Mouse (Mus musculus): ENCODE data around the gene Apc2.
A peak's percentile ranks its signal among the peaks of the same experiment; 100 is the strongest.

Apc2 gene

DNA sequence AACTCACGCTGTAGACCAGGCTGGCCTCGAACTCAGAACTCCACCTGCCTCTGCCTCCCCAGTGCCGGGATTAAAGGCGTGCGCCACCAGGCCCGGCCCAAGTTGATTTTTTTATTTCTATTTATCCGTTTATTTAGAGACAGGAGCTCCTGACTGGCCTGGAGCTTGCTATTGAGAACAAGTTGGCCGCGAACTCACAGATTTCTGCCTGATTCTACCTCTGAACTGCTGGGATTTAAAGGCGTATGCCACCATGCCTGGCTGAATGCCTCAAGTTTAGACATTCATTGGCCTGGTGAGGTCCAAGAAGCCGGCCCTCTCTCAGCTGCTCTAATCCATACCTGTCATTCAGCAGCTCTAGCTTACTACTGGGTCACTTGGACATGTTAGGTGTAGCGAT is 33.6 kb upstream of the Apc2 start:
- DNase-seq (ENCODE audit: extremely low read depth, insufficient read length, low spot score): no peak

DNA sequence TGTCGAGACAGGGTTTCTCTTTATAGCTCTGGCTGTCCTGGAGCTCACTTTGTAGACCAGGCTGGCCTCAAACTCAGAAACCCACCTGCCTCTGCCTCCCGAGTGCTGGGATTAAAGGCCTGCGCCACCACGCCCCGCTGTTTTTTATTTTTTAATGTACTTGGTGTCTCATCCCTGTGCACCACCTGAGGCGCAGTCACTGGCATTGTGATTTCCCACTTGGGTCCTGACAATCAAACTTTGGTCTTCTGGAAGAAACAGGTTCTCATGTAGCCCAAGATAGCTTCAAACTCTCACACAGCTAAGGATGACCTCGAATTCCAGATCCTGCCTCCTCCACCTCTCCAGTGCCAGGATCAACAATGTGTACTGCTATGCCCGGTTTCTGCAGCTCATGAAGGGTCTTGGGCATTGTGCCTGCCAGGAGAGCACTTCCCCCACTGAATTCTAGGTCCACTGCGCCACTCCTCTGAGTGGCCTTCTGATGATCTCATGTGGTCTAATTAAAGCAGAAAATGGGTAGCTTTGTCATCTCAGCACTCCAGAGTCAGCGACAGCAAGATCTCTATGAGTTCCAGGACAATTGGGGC is 32.9 kb upstream of the Apc2 start:
- DNase-seq (ENCODE audit: extremely low read depth, insufficient read length, low spot score): no peak

DNA sequence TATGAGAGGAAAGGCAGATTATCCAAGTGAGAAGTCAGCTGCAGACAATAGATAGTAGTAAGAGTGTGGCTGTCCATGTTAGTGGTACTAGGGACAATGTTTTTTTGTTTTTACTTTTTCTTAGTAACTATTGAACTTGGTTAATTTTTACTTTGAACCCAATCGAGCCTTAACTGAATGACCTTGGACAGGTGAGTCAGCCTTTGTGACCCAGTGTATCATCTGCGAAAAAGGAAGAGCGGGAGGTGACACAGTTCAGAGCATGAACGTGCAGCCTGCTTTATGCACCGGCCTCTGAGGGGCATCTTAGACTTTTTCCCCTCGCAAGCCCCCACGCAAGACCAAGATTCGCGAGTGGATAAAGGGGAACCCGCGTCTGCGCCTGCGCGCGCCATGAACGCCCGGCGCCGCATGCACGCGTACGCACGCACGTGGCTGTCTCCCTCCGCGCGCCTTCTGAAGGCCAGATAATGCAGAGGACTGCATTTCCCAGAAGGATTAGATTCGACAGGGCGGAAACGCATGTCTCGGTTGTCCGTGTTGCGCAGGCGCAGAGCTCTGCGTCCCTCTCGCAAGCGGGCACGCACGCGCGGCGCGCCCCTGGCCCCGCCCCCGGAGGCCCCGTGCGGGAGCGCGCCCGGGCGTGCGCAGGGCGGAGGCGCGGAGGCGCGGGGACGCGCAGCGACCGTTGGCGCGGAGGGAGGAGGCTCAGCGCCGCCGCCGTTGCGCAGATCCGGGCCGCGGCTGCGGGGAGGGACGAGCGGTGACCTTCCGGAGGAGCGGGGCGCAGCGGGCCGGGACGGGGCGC is 31.2 kb upstream of the Apc2 start:
- DNase-seq (ENCODE audit: extremely low read depth, insufficient read length, low spot score): peak; percentile 93

DNA sequence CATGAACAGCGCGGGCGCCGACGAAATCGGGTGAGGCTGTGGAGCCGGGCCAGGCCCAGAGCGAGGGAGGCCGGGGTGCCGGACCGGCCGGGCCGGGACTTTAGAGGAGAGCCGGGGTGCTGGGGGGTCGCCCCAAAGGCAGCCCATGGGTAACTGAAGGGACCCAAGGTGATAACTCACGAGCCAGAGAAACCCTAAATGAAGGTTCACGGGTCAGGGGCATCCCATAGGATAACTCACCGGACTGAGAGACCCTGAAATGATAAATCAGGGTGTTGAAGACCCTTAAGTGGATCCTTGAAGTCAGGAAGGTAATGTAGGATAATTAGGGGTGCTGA is 30.7 kb upstream of the Apc2 start:
- no peak for DNase-seq (ENCODE audit: extremely low read depth, insufficient read length, low spot score)

DNA sequence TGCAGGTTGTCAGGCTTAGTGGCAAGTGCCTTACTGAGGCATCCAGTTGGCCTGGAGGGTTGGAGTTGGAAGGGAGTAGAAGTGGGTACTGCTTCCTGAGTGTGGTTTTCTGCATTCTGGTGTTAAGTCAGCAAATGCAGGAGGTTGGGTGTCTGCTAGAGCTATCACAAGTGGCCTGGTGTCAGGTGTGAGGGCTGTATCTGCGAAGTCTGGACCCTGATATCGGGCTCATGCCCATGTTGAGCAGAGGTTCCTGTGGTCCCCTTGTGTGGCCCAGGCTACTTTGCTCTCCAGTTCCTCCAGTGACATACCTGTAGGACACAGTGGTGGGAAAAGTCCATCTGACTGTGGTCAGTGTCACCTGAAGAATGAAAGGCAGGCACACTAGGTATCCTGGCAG is 25.7 kb upstream of the Apc2 start:
- DNase-seq (ENCODE audit: extremely low read depth, insufficient read length, low spot score): no peak

DNA sequence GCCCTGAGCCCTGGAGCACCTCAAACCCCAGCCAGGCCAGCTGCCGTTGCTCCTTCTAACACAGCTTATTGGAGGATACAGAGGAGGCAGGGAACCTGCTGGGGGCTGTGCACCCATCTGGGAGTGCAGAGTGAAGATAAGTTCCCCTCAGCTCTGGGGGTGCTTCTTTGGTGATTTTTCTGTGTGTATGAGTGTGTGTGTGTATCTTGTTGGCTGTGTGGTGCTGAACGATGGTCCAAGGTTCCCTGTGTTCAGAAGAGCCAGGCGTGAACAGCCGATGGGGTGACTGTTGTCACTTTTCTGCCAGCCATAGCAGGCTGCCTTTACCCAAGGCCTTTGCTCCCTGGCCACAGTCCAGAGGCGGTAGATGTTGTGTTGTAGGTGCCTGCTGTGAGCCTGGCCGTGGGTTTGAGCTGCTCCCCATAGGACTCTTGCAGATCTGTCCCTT is 25.0 kb upstream of the Apc2 start:
- DNase-seq (ENCODE audit: extremely low read depth, insufficient read length, low spot score): no peak

DNA sequence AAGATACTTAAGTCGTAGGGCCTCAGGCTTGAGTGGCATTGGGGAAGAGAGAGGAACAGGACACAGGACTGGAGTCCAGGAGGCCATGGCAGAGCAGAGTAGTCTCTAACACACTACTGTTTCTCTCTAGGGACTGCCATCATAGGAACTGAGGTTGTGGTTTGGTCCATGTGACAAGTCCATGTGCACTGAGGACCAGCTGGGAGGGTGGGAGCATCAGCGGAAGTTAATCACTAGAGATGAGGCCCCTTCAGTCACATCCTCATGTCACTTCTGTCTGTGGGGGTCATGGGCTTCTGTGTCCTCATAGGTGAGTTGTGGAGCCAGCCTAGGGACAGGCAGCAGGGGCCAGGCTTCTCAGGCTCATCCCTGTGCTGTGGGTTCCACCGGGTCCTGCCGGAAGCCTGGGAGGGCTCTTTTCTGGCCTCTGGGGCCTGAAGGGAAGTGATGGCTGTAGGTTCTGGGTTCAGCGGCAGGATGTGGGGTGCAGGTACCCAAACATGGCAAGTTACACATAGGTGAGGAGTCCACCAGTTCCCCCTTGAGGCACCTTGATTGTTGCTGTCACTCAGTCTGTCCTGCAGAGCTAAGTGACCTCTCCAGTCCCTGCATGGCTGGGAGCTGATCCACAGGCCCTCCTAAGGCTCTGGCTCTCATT is 24.5 kb upstream of the Apc2 start:
- DNase-seq (ENCODE audit: extremely low read depth, insufficient read length, low spot score): no peak

DNA sequence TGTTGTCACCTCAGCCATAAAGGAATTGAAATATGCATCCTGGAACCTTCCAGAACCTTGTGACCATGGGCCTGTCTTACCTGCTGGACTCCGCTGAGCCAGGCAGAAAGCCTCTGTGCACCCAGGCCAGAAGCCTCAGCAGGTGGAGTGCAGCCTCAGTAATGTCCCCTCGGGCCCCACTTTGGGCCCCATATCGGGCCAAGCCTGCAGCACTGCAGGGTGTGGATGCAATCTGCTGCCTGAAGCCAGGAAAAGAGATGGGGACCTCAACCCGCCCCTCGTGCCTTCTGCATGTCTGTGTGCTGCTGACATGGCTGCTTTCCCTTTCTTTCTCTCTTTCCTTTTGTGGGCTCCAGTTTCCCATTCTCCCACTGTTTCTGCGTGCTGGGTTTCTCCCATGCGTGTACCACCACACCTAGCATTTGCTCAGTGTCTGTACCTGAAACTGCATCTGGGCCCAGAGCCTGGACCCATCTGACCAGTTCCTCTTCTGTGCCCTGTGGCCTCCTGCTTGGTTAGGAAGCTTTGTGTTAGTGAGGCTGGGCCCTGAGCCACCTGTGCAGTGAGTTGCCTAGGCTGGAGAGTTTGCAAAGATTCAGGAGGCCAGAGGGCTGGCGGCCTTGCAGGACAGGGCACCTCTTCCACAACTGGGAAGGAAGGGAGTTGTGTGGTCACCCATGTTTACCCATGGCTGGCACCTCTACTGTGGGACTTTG is 23.7 kb upstream of the Apc2 start:
- no peak for DNase-seq (ENCODE audit: extremely low read depth, insufficient read length, low spot score)

DNA sequence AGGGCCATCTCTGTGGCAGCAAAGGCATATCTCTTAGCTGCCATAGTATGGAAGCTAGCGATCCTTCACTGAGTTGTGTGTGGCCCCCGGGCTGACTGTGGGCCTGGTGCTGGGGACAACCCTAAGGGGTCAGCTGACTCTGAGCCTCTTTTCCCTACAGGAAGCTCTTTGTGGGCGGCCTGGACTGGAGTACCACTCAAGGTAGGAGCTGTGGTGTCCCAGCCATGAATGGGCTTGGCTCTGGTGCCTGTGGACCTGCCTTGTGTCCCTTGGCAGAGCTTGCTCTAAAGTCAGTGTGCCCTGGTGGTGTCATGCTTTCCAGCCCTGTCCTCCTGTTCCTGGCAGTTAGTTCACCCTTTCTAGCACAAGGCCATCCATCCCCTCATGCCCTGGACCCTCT is 21.9 kb upstream of the Apc2 start:
- DNase-seq (ENCODE audit: extremely low read depth, insufficient read length, low spot score): no peak

DNA sequence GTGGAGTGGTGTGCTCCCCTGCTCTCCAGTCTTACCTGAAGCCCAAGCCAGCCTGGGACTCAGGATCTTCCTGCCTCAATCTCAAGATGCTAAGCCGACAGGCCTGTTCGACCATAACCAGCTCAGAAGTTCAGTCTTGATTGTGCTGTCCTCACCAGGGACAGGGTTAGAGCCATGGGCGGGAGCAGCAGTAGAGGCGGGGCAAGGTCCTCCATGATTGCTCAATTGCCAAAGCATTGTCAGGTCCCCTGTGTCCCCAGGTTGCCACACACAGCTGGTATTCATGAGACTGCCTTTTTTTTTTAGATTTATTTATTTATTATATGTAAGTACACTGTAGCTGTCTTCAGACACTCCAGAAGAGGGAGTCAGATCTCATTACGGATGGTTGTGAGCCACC is 19.5 kb upstream of the Apc2 start:
- DNase-seq (ENCODE audit: extremely low read depth, insufficient read length, low spot score): no peak

DNA sequence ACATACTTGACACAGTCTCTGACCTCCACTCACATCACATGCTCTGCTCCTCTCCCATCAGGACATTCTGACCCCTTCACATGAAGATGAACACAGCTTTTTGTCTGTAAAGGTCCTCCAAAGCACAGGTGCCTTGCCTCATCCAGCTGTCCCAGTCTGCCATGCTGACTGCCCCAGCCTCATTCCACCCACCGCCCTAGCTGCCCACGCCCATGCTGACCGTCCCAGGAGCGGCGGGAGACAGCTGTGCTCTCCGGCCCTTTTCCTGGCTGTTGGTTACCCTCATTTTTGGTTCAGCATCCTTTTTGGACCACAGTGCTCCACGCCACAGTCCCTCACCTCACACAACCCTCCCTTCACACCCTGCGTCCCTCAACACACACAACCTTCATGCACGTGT is 17.4 kb upstream of the Apc2 start:
- DNase-seq (ENCODE audit: extremely low read depth, insufficient read length, low spot score): no peak

DNA sequence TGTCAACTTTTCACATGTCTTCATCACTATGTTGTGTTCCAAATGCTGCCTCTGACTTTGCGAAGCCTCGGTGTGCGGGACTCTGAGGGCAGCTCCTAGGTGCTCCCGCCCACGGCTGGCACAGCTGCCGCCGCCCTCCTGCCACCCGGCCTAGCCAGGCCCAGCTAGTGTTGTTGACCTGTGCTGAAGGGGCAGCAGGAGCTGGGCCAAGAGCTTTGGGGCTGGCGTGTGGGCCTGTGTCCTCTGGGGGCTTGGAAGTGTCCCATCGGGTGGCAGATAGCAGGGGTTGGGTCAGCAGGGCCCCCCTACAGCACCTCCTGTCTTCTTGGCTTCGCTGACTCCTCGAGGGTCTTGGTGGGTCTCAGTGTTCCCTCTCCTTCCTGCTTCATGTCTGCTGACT is 16.5 kb upstream of the Apc2 start:
- DNase-seq (ENCODE audit: extremely low read depth, insufficient read length, low spot score): no peak

DNA sequence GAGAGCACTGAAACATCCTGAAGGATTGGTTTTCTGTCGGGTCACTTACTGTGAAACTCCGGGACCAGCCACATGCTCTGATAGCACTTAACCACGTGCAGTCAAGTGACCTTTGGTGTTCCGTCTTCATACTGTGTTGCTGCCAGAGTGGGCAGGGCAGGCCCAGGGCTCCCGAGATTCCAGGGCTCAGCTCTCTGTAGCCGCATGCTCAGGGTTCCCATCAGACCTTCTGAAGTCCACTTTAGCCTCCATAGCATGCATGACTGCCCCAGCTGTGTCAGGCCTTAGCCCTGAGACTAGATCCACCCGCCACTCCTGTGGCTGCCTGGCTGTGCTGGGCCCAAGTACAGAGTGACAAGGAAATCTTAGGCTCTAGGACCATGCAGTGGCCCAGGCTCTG is 14.5 kb upstream of the Apc2 start:
- no peak for DNase-seq (ENCODE audit: extremely low read depth, insufficient read length, low spot score)

DNA sequence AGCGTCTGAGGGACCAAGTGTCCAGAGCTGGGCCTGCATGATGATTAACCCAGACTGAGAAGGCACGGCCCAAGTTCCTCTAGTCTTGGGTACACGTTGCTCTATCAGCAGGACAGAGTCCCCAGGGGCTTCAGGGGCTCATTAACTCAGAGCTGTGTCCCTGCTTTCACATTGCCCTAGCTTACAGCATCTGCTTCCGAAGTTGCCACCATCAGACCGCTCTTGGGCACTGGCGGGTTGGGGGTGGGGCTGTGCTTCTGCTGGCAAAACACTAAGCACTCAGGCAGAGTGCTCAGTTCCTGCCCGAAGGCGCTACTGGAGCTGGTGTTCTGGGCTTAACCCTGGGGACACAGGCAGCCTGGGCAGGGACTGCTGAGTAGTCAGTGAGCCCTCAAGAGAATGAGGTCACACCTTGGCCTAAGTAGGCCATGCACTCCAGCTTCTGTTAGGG is 13.8 kb upstream of the Apc2 start:
- DNase-seq (ENCODE audit: extremely low read depth, insufficient read length, low spot score): no peak

DNA sequence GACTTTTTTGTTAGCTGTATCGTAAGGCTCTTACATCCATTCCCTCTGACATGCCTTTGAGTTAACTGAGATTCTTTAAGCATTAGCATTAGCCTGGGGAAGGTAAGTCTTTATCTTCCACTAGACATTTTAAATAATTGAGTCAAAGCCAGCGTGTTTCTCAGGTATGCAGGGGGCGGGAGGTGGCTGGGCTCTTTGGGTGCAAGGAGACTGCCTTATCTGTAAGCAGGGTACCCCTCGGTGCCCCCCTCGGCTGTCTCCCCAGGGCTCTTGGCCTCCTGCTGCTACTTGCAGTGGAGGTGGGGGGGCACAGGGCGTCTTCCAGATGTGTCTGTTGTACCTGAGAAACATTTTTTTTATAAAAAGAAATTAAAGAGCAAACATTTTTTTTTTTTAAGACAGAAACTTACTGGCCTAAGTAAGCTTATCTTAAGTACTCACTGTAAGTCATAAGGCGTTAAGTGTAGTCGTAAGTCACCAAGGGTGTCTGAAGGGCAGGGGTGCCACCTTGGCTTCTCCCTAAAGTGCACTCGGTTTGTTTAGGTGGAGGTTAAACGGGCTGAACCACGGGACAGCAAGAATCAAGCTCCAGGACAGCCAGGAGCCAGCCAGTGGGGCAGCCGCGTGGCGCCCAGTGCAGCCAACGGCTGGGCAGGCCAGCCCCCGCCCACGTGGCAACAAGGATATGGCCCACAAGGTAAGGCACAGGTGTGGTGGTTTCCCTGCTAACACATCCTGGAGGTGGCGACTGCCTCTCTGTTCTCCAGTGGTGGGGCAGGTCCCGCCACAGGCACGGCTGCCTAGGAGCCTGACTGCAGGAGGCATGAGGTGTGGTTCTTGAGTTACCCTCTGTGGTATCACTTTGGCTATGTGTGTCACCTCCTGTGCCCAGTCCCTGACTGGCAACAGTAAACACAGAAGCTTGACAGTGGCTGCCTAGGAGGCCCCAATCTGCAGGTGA is 13.0 kb upstream of the Apc2 start:
- no peak for DNase-seq (ENCODE audit: extremely low read depth, insufficient read length, low spot score)

DNA sequence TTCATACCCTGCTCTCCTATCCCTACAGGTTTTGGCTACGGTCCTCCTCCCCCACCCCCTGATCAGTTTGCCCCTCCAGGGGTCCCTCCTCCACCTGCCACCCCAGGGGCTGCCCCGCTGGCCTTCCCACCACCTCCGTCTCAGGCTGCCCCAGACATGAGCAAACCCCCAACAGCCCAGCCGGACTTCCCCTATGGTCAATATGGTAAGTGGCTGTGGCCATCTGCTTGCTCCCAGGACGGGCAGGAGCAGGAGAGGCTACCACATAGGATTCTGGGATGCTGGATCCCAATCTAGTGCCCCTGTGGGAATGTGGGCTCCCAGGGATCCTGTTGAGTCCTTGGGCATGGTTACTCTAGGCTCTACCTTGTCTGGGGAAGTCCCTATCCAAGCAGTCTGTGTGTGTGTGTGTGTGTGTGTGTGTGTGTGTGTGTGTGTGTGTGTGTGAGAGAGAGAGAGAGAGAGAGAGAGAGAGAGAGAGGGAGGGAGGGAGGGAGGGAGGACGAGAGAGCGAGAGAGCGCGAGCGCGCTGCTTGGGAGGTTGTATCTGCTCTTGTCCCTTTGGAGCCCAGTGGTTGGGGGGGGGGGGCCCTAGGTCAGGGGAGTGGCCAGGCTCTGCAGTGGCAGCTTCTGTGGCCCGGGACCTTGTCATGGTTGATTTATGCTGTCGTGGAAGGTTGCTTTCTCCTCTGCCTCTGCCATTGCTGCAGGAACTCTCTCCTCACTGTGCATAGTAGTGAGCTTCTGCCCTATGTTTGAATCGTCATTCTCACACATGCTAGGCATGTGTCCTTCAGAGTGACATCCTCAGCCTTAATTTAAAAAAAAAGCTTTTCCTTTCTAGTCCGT is 10.3 kb upstream of the Apc2 start:
- DNase-seq (ENCODE audit: extremely low read depth, insufficient read length, low spot score): no peak

DNA sequence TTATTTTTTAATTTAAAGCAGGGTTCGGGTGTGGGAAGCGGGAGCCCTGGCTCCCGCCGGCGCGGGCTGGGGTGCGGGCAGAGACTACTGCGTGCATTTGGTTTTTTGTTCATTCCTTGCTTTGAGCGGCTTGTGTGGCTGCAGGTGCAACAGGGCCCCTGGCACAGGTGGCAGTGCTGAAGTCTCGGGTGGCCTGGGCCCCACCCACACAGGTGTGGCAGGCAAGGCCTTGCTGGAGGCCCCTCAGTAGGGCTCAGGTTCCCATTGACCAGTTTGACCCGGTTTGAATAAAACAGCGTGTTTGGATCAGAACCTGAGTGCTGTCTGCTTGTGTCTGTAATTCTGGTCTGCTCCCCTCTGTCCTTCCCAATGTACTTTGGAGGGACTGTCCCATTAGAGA is 7.7 kb upstream of the Apc2 start:
- no peak for DNase-seq (ENCODE audit: extremely low read depth, insufficient read length, low spot score)

DNA sequence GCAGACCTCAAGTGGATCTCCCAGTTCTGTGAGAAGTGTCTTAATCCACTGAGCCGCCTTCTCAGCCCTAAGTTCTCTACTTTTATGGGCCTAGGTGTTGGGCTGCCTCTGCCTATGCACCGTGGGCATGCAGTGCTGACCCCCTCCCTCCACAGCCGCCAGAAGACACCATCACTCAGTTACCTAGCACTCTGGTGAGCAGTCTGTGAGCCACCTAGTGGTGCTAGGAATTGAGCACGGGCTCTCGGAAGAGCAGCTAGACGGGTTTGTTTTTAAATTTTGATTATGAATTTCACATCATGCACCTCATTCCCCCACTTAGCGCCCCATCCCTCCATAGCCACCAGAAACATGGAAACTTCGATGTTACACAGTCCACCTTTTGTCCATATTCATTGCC is 7.1 kb upstream of the Apc2 start:
- DNase-seq (ENCODE audit: extremely low read depth, insufficient read length, low spot score): no peak

All from 3134 (cell line).